Mouse (Mus musculus) left cerebral cortex, postnatal 36 days (tissue): ENCODE measurements around the gene Tssk2. TPM values are rescaled to one million over a fixed set of nuclear protein-coding genes. Genes with fewer than 3 reads are reported as not detected.

Experiments
- DNase-seq, 2 experiments: peaks; one replicate each; pipeline ENCODE4 v3.0.0; 2021 to 2022; ENCODE audit warnings: low spot score in 2 of 2, mixed read lengths in 1 of 2
- intact Hi-C: fragments of 180-260 bp; cut with DNase I; formaldehyde crosslinking; loops from one replicate; pipeline ENCODE4 v1.15.1; 2025
- total RNA-seq, 2 experiments: library from RNA; stranded (reverse); gene quantifications; 2 replicates each; pipeline ENCODE4 v1.2.3; 2021

Gene Tssk2
- not detected for total RNA-seq

- intact Hi-C loops: no loop called here
- DNase-seq: no peak
Measured at GRCm38 (mm10) chr16:17898462-17898861, at the start of gene Tssk2, which contains the start of gene Dgcr2. Gene Tssk2, plus strand, starts transcription at chr16:17898637. Gene Dgcr2, minus strand, starts transcription at chr16:17898562.

DNA sequence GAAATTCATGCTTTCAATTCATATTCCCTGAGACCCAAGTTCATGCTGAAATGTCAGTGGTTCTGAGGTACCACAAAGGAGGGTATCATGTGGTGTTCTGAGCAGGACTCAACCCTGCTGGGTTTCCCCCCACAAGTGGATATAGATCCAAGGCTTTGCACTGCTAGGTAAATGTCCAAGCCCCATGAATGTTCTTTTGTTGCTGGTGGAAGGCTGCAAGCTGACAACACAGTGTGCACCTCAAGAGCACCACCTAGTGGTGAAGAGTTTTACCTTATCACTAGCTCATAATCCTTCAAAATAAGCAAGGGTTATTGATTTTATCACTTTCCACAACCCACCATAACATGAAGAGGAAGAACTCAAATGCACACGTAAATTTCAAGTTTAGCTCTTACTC, 49.5 kb upstream of the Tssk2 start:
- intact Hi-C loops: no loop called here
- no peak for DNase-seq

GRCm38 (mm10) chr16:17849486-17849885, 49.0 kb upstream of the Tssk2 start:
- no peak for DNase-seq
- intact Hi-C loops: no loop called here

DNA sequence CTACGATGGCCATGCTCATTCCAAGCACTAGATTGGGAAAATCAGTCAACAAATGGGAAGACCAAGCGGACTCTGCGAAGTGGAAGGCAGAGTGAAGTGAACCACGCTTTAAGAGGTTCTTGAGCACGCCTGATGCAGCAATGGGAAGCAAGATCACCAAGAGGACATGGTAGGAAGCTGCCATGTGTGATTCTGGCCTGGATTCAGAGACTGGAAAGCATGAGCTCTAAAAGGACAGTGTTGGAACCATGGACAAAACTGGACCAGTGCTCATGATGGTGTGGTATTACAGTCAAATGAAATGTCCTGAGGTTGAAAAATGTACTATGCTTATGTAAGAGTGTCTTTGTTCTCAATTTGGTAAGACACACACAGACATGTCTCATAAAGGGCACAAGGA, 47.1 kb upstream of the Tssk2 start:
- DNase-seq: no peak

DNA sequence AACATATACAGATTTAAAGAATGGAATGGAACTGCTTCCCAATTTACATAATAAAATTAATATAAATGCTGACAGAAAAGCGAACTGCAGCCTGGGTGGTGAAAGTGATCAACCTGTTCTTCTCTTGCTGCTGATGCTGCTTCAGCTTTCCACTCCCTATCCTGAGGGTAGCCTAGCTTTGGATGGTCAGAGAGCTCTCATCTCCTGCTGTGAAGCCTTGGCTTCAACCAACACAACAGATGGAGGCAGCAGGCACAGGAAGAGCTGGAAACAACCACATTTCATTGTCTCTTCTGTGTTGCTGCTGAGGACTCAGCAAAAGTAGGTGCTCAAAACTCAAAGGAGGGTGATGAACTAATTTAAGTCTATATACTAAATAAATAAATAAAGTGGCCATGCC, 46.6 kb upstream of the Tssk2 start:
- no peak for DNase-seq
- intact Hi-C loops: no loop called here

More for the DNA sequence above, 47.1 kb upstream of the Tssk2 start:
- intact Hi-C loops: no loop called here

DNA sequence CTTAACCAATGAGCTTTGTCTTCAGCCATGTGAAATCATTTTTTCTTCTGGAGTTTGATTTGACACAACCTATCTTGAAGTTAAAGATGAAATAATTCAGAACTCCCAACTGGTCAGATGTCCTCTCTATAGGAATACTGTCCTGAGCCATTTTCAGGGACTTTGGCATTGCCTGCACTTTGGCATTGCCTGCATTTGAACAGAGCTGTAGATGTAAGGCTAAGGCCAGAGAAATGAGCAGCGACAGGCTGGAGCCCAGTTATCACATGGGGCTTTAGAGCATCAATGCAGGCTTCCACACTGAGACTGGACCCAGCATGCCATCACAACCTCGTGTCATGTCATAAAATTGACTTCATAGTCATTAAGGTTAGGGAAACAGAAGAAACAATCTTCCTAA, 45.2 kb upstream of the Tssk2 start:
- intact Hi-C loops: no loop called here
- no peak for DNase-seq

- DNase-seq: no peak
- intact Hi-C loops: no loop called here
Measured at GRCm38 (mm10) chr16:17857157-17857556, 41.3 kb upstream of the Tssk2 start.

DNA sequence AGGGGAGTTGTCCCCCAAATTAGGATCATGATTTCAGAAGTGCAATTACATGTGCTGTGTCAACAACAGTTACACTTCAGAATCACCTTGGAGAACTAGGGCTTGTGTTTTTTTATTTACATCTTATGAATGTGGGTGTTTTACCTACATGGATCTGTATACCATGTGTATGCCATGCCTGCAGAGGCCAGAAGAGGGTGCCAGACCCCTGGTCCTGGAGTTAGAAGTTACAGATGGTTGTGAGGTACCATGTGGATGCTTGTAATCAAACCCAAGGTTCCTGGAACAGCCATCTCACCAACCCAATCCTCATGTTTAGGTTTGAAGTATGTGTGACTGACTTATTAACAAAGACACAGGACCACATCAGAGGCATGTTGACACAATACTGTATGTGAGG, 39.8 kb upstream of the Tssk2 start:
- DNase-seq: no peak
- intact Hi-C loops: no loop called here

GRCm38 (mm10) chr16:17865293-17865692, 33.1 kb upstream of the Tssk2 start:
- DNase-seq: no peak
- intact Hi-C loops: no loop called here

DNA sequence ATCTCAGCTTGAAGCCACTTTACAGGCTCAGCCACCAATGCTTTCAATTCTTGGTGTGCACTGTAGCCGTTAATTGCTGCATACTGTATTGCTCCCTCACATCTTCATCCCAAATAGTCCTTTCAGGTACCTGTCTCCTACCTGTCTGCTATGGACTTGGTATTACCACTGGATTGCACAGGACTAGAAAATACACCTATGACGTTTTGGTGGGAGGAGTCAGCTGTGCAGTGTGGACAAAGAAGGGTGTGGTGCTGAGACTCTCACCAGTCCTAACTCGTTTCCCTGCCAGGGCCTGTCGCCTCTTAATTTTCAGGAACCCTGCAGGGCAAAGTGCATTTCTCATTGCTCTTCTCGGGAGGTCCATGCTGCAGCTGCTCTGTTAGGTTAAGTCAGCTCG, 32.7 kb upstream of the Tssk2 start:
- no peak for DNase-seq
- intact Hi-C loops: no loop called here

GRCm38 (mm10) chr16:17871248-17871647, 27.2 kb upstream of the Tssk2 start:
- intact Hi-C loops: no loop called here
- DNase-seq: no peak

- DNase-seq: no peak
- intact Hi-C loops: no loop called here
Measured at GRCm38 (mm10) chr16:17872995-17873394, 25.4 kb upstream of the Tssk2 start.

GRCm38 (mm10) chr16:17875174-17875573, 23.3 kb upstream of the Tssk2 start:
- DNase-seq: no peak
- intact Hi-C loops: no loop called here

GRCm38 (mm10) chr16:17876096-17876495, 22.3 kb upstream of the Tssk2 start:
- DNase-seq: no peak
- intact Hi-C loops: no loop called here

- intact Hi-C loops: no loop called here
- DNase-seq: peak; percentile 38 to 54
Measured at GRCm38 (mm10) chr16:17879571-17879970, 18.9 kb upstream of the Tssk2 start.

GRCm38 (mm10) chr16:17882196-17882595, 16.2 kb upstream of the Tssk2 start:
- DNase-seq: no peak
- intact Hi-C loops: no loop called here

GRCm38 (mm10) chr16:17884116-17884515, 14.3 kb upstream of the Tssk2 start:
- intact Hi-C loops: no loop called here
- DNase-seq: no peak

DNA sequence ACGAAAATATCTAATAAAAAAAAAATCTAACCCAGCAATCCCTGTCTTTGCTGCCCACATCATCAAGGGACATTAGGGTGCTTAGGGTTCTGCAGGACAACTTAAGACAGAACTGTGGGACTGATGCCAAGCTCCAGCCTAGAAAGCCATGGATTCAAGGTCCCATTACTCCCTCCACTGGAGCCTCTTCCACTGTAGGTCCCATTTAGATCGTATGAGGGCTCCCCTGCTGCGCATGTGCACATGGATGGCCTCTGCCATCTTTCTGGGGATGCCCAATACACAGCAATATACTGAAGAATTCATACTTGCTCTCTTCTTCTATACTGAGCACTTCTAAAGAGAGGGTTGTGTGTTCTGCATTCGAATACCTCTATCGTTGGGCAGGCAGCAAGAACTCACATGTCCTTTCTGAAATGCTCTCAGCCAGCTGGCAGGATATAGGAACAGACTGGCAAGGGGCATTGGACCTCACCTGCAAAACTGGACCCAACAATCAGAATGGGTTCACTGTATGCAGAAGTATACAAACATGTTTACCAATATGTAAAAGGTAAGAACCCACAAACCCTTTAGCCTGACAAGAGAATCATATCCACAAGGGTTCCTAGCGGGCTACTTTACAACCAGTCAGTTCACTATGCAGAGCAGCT, 8.6 kb upstream of the Tssk2 start:
- no peak for DNase-seq
- intact Hi-C loops: no loop called here

GRCm38 (mm10) chr16:17890342-17890727, 8.1 kb upstream of the Tssk2 start:
- intact Hi-C loops: no loop called here
- no peak for DNase-seq

- intact Hi-C loops: no loop called here
- DNase-seq: peak; percentile 54 to 55
Measured at GRCm38 (mm10) chr16:17890917-17891566, 7.4 kb upstream of the Tssk2 start.

DNA sequence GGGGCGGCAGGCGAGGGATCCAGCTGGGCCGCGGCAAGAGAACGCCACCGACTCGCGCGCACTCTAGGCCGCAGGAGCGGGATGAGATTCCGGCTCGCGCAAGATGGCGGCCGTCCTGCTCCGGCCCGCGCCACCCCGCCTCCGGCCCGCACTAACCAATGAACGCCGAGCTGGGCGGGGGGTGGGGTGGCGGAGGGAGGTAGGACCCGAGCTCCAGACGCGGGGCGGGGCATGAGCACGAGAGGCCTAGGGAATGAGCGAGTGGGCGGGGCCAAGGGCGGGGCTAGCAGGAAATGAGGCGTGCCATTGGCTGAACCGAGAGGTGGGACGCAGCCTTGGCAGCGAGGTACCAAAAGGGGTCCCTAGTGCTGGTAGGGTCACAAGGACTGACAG, 6.9 kb upstream of the Tssk2 start, which contains the start of gene Gm20518:
Gene Gm20518 (minus strand): TSS at position 105 of the 393 bp plus-strand sequence.
- peak; percentile 96 to 98 for DNase-seq
- intact Hi-C loops: no loop called here
